Mouse (Mus musculus) liver, adult (tissue): ENCODE results near the gene Gm35549.
A peak's percentile ranks its signal among the peaks of the same experiment; 100 is the strongest.

ENCODE experiments used
- GATA4 ChIP-seq: IDR thresholded peaks from 2 replicates; pipeline ENCODE4 v1.6.1; 2014; ENCODE audit warnings: mild to moderate bottlenecking, low read length; ENCODE audit not compliant: insufficient replicate concordance

Gene Gm35549

GRCm38 (mm10) chr9:122836790-122837189 lies 7.0 kb downstream of the Gm35549 start:
- no peak for TF ChIP-seq GATA4

- no peak for TF ChIP-seq GATA4
These were observed 7.7 kb downstream of the Gm35549 start for GRCm38 (mm10) chr9:122836126-122836525.

- no peak for TF ChIP-seq GATA4
These were observed 13.9 kb downstream of the Gm35549 start for GRCm38 (mm10) chr9:122829826-122830380.

- TF ChIP-seq GATA4, result no peak
These were observed 17.1 kb downstream of the Gm35549 start for GRCm38 (mm10) chr9:122826743-122827142.

- no peak for TF ChIP-seq GATA4
These were observed 20.3 kb downstream of the Gm35549 start for GRCm38 (mm10) chr9:122823374-122824017.

GRCm38 (mm10) chr9:122815239-122815851 lies 28.5 kb downstream of the Gm35549 start:
- TF ChIP-seq GATA4, result no peak

GRCm38 (mm10) chr9:122814775-122815174 lies 29.1 kb downstream of the Gm35549 start:
- TF ChIP-seq GATA4, result no peak

- no peak for TF ChIP-seq GATA4
These were observed 31.4 kb downstream of the Gm35549 start for GRCm38 (mm10) chr9:122812386-122812785.

- TF ChIP-seq GATA4, result no peak
These were observed 33.6 kb downstream of the Gm35549 start for GRCm38 (mm10) chr9:122810212-122810611.

- TF ChIP-seq GATA4, result no peak
These were observed 36.6 kb downstream of the Gm35549 start for GRCm38 (mm10) chr9:122807186-122807585.

GRCm38 (mm10) chr9:122805845-122806341 lies 37.9 kb downstream of the Gm35549 start:
- no peak for TF ChIP-seq GATA4

- TF ChIP-seq GATA4, result peak; percentile 51; the same call in 1 of the 2 replicates
These were observed 38.6 kb downstream of the Gm35549 start, which contains the start of gene Tcaim for GRCm38 (mm10) chr9:122805053-122805844. Tcaim (plus strand) TSS chr9:122805539.

GRCm38 (mm10) chr9:122786534-122786933 lies 57.3 kb downstream of the Gm35549 start:
- TF ChIP-seq GATA4, result no peak

GRCm38 (mm10) chr9:122785231-122785630 lies 58.6 kb downstream of the Gm35549 start:
- TF ChIP-seq GATA4, result no peak
